Mouse (Mus musculus) olfactory bulb, adult 2 months (tissue): Measurements from ENCODE around the gene Syngr1. TPM values are rescaled to one million over a fixed set of nuclear protein-coding genes. Genes with fewer than 3 reads are reported as not detected.

ENCODE experiments used
- H3K27ac ChIP-seq: fragments of 200-500 bp; 2 replicates; pipeline ENCODE4 v1.5.1; 2012; ENCODE audit warnings: low read depth, low read length; ENCODE audit not compliant: insufficient read depth
- H3K4me1 ChIP-seq: fragments of 200-500 bp; 2 replicates; pipeline ENCODE4 v1.6.1; 2012; ENCODE audit warnings: low read length; ENCODE audit not compliant: control insufficient read depth, insufficient read depth
- H3K4me3 ChIP-seq: fragments of 200-500 bp; 2 replicates; pipeline ENCODE4 v1.5.1; 2012; ENCODE audit warnings: mild to moderate bottlenecking, low read depth, low read length, moderate library complexity; ENCODE audit not compliant: insufficient read depth
- CTCF ChIP-seq: fragments of 200-500 bp; IDR thresholded peaks from 2 replicates; pipeline ENCODE4 v1.5.1; 2012; ENCODE audit warnings: low read depth, mild to moderate bottlenecking, low read length, moderate library complexity; ENCODE audit not compliant: insufficient read depth
- POLR2A ChIP-seq: fragments of 200-500 bp; IDR thresholded peaks from 2 replicates; pipeline ENCODE4 v1.6.1; 2012; ENCODE audit warnings: mild to moderate bottlenecking, low read depth, low read length, moderate library complexity; ENCODE audit not compliant: insufficient read depth
- whole genome bisulfite sequencing: fragments of 180-500 bp; shearing (Covaris S2); methylation state at CpG from one replicate; pipeline ENCODE4 v1.1.7; 2018; 5-methylcytosine and 5-hydroxymethylcytosine counted together
- polyA plus RNA-seq: library from polyadenylated mRNA; stranded (reverse); fragments of >200 nt; gene quantifications from 2 replicates; pipeline ENCODE4 v1.2.4, GENCODE M21; 2012; ENCODE audit warnings: low replicate concordance; ENCODE audit not compliant: missing spikeins, insufficient read depth, insufficient read length

The Syngr1 gene
- polyA plus RNA-seq, 1 experiment, result 72.7 TPM

- no peak overlapping the region for H3K4me3 ChIP-seq
- no peak for TF ChIP-seq POLR2A
- TF ChIP-seq CTCF, result no peak
- 0 out of 2 replicates have a peak overlapping the region, but pooled peaks have one; percentile 58 for H3K27ac ChIP-seq
- H3K4me1 ChIP-seq, result peaks cover 43% of the 10 kb centered on the region
- 75% methylated on average over 4 of the region's 4 CpGs for WGBS
Observed at GRCm38 (mm10) chr15:80160726-80161125, 69.6 kb downstream of the Syngr1 start.

DNA sequence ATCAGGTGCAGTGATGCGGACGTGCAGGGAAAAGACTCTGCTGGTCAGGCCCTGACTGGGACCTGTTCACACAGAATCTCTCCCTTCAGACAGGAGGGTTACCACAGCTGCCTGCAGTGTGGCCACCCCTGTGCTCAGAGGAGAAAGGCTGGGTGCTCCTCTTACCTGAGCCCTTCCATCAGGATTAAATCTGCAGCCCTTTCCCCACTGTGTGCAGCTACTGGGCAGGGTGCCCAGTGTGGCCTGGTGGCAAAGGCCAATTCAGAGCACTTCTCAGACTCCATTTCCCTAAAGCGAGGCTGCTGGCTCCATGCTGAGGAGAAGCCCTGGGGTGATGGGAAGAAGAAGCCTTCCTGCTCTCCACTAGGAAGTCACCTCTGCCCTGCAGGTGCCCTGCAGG is 70.1 kb downstream of the Syngr1 start:
- 77% methylated on average over 3 of the region's 3 CpGs for WGBS
- peaks cover 43% of the 10 kb centered on the region for H3K4me1 ChIP-seq
- TF ChIP-seq POLR2A, result no peak
- no peak for TF ChIP-seq CTCF
- H3K27ac ChIP-seq, result no peak overlapping the region
- no peak overlapping the region for H3K4me3 ChIP-seq

GRCm38 (mm10) chr15:80162401-80162964 is 71.3 kb downstream of the Syngr1 start:
- Histone ChIP-seq H3K4me1 (peaks cover 43% of the 10 kb centered on the region), H3K4me3 (no peak overlapping the region), H3K27ac (peak overlapping the region; percentile 42; the same call in 1 of the 2 replicates)
- 88% methylated on average over 4 of the region's 4 CpGs for WGBS
- no peak for TF ChIP-seq POLR2A
- TF ChIP-seq CTCF, result no peak

DNA sequence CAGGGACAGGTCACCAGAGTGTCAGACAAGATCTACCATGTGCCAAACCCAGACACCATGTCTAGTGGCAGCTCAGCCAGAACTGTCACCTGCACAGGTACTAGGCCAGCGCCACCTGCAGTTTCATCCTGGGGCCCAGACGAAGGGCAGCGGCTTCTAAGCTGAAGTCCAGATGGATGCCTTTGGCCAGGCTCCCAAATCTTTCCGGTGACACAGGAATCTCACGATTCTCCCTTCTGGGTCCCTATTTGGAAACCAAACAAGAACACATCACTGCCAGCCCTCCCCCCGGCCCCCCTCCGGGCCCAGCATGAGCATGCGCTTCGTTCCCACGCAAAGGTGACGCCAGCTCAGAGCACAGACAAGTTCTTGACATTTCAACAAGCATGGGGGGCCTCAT is 72.1 kb downstream of the Syngr1 start:
- Histone ChIP-seq H3K27ac (peak overlapping the region; percentile 42; the same call in 1 of the 2 replicates), H3K4me1 (peaks cover 47% of the 10 kb centered on the region)

GRCm38 (mm10) chr15:80163716-80164115 is 72.6 kb downstream of the Syngr1 start:
- no peak overlapping the region for H3K4me3 ChIP-seq
- peaks cover 44% of the 10 kb centered on the region for H3K4me1 ChIP-seq
- WGBS, result 69% methylated on average over 4 of the region's 4 CpGs
- peak overlapping the region; percentile 42; the same call in 1 of the 2 replicates for H3K27ac ChIP-seq
- TF ChIP-seq CTCF (no peak), POLR2A (no peak)

More for the DNA sequence above, 72.1 kb downstream of the Syngr1 start:
- H3K4me3 ChIP-seq, result no peak overlapping the region
- WGBS, result 59% methylated on average over 11 of the region's 11 CpGs
- TF ChIP-seq CTCF, result no peak
- TF ChIP-seq POLR2A, result no peak

- peaks cover 35% of the 10 kb centered on the region for H3K4me1 ChIP-seq
- 36% methylated on average over 5 of the region's 5 CpGs for WGBS
- H3K4me3 ChIP-seq, result no peak overlapping the region
- H3K27ac ChIP-seq, result no peak overlapping the region
- TF ChIP-seq POLR2A (no peak), CTCF (no peak)
Observed at GRCm38 (mm10) chr15:80165396-80165795, 74.3 kb downstream of the Syngr1 start.

Other genes with a start within 250 kb of the Syngr1 start
- gene Apobec3, start 199.7 kb upstream of the Syngr1 start, polyA plus RNA-seq, result 702 TPM in 1 of 2 replicates, not detected in the other
- gene Cbx7, start 120.2 kb upstream of the Syngr1 start, polyA plus RNA-seq, result not detected in 2 replicates
- gene Pdgfb, start 76.4 kb upstream of the Syngr1 start, polyA plus RNA-seq, result not detected in 2 replicates
- gene Rpl3, start 534 bp downstream of the Syngr1 start, polyA plus RNA-seq, result 3,528 TPM in 1 of 2 replicates, not detected in the other
- not detected in 2 replicates for gene Tab1, start 41.8 kb downstream of the Syngr1 start, polyA plus RNA-seq
- gene Mgat3, start 82.4 kb downstream of the Syngr1 start, polyA plus RNA-seq, result 65.1 TPM in 1 of 2 replicates, not detected in the other
- not detected in 2 replicates for gene Mief1, start 142.7 kb downstream of the Syngr1 start, polyA plus RNA-seq
- gene AC140267.1, start 144.5 kb downstream of the Syngr1 start, polyA plus RNA-seq, result not detected in 2 replicates
- gene Atf4, start 163.8 kb downstream of the Syngr1 start, polyA plus RNA-seq, result not detected in 2 replicates
- gene Rps19bp1, start 173.0 kb downstream of the Syngr1 start, polyA plus RNA-seq, result not detected in 2 replicates
- gene Cacna1i, start 195.9 kb downstream of the Syngr1 start, polyA plus RNA-seq, result not detected in 2 replicates